Mouse (Mus musculus): ENCODE measurements around the gene Trib3.

- TF ChIP-seq CTCF (IDR thresholded peaks at IDR 0.05; ENCODE audit: insufficient read depth, low read depth, low read length) = no peak
- no peak for TF ChIP-seq POLR2A (IDR thresholded peaks at IDR 0.05; ENCODE audit: insufficient read depth, low read depth, low read length)
These were observed 17.2 kb downstream of the Trib3 start for GRCm38 (mm10) chr2:152326654-152327053.
